Mouse (Mus musculus): Measurements from ENCODE around the gene Samsn1. TPM values are rescaled to one million over a fixed set of nuclear protein-coding genes. Genes with fewer than 3 reads are reported as not detected.

Samsn1 gene
- polyA plus RNA-seq (2014; fragmentation: Illumina TruSeq; extraction: RNeasy Lipid Tissue Mini Kit (QIAGEN cat#74804); ENCODE audit: low read depth, low replicate concordance), result 2.9 TPM

DNA sequence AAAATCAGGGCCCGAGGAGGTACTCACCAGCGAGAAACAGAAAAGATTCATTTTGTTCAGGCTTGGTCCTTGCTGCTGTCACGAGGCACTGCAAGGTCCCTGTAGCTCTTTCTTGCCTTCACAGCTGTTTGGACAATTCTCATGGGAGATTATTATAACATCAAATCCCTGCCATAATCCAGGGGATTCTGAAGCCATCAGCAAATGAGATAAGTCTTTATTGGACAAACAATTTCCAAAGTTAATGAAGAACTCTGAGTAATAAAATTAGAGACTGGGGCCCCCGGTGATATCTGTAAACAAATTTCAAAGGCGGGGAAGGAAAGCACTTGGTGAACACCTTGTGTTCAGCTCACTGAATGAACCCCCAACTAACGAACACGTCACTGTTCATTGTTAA lies at the start of gene Samsn1:
Samsn1 (minus strand) TSS at position 101 of the 400 bp plus-strand sequence.

Data from adrenal gland, adult 10 weeks (tissue).